Mouse (Mus musculus) kidney, adult 2 months (tissue): ENCODE results near the gene Cd3g.

Experiments used
- CTCF ChIP-seq: fragments of 200-500 bp; conservative IDR thresholded peaks from 2 replicates; pipeline ENCODE4 v1.5.1; 2011; ENCODE audit warnings: low read depth, mild to moderate bottlenecking, control low read depth, low read length, moderate library complexity, mixed read lengths; ENCODE audit not compliant: insufficient read depth, insufficient read length
- POLR2A ChIP-seq: fragments of 200-500 bp; IDR thresholded peaks from one replicate; pipeline ENCODE4 v1.6.1; 2011; ENCODE audit warnings: low read depth, low read length, control low read depth

DNA sequence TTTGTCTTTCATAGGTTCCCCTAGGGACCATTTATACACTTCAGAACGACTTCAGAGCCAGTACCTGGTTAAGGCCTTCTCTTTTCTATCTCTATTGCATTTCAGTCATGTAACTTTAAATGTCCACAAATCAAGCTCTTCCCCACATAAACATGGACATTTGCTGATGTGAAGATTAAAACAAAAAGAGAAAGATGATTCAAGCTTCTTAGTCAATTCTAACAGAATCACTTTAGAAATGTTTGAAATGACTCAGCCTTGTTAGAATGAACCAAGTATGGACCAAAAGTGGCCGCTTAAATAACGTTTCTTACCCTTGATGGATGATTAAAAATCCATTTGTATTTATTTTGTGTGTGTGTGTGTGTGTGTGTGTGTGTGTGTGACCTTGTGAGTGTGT, 43.4 kb upstream of the Cd3g start:
- TF ChIP-seq CTCF (no peak), POLR2A (no peak)
